Mouse (Mus musculus) bone marrow macrophage, adult 2 months (primary cell): ENCODE results near the gene Adgra1.

Source experiments
- CTCF ChIP-seq: IDR thresholded peaks from 2 replicates; pipeline ENCODE4 v1.5.1; 2012; ENCODE audit warnings: low read depth, mild to moderate bottlenecking, low read length, moderate library complexity
- POLR2A ChIP-seq: IDR thresholded peaks from 2 replicates; pipeline ENCODE4 v1.6.1; 2012; ENCODE audit warnings: mild to moderate bottlenecking, low read depth, low read length, borderline replicate concordance

GRCm38 (mm10) chr7:139900456-139900855, 66.5 kb downstream of the Adgra1 start:
- TF ChIP-seq CTCF = no peak
- no peak for TF ChIP-seq POLR2A
